Mouse (Mus musculus) cortical plate, adult 2 months (tissue): ENCODE measurements at regions not wholly inside any gene's neighbourhood (a gene's known extent, or its start where the extent isn't known, plus 50 kb on each side); places are given as distances from the start of the nearest gene placed in this dataset.

Experiments
- CTCF ChIP-seq: fragments of 200-500 bp; IDR thresholded peaks from 2 replicates; pipeline ENCODE4 v1.5.1; 2011; ENCODE audit warnings: mild to moderate bottlenecking, control low read depth, low read length; ENCODE audit not compliant: insufficient read depth; ENCODE audit errors: extremely low read depth
- POLR2A ChIP-seq: fragments of 200-500 bp; IDR thresholded peaks from 2 replicates; pipeline ENCODE4 v1.6.1; 2011; ENCODE audit warnings: mild to moderate bottlenecking, low read length, control low read depth; ENCODE audit not compliant: insufficient read depth; ENCODE audit errors: extremely low read depth

- TF ChIP-seq CTCF: no peak
- no peak for TF ChIP-seq POLR2A
Measured at GRCm38 (mm10) chr14:17012931-17013330, 194.0 kb upstream of the Rarb start.
